Mouse (Mus musculus): ENCODE results near the gene Mtmr10. TPM values are rescaled to one million over a fixed set of nuclear protein-coding genes. Genes with fewer than 3 reads are reported as not detected.
A peak's percentile ranks its signal among the peaks of the same experiment; 100 is the strongest.

Gene Mtmr10
- polyA plus RNA-seq, 1 experiment: 2.0 TPM

DNA sequence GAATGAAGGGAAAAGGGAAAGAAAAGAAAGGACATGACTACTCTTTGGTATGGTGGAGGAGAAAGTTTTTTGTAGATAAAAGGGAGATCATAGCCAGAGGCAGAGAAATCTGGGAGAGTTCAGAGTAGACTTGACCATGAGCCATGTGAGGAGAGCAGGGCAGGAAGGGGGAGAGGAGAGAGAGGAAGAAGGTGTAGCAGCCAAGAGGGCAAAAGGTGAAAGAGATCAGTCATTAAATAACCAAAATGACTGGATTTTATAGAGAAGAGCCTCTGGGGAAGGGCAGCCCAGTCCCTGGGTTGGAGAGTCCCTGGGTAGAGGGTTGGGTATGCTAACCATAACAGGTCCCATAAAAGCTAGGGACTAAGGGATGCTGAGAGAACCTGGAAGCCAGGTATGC is 887 bp upstream of the Mtmr10 start:
- no peaks in the 10 kb centered on the region for H3K9me3 ChIP-seq
- H3K4me1 ChIP-seq: peaks cover 21% of the 10 kb centered on the region
- H3K27me3 ChIP-seq (replicated peaks): peaks cover 5% of the 10 kb centered on the region
- no peak for TF ChIP-seq GATA1 (IDR thresholded peaks at IDR 0.05; ENCODE audit: borderline replicate concordance, low read length)
- TF ChIP-seq FLI1 (IDR thresholded peaks at IDR 0.05; ENCODE audit: low read length): no peak
- H3K4me3 ChIP-seq (replicated peaks): peak overlapping the region; percentile 96
- peaks cover 16% of the 10 kb centered on the region for H3K36me3 ChIP-seq (replicated peaks; ENCODE audit: low read length)

DNA sequence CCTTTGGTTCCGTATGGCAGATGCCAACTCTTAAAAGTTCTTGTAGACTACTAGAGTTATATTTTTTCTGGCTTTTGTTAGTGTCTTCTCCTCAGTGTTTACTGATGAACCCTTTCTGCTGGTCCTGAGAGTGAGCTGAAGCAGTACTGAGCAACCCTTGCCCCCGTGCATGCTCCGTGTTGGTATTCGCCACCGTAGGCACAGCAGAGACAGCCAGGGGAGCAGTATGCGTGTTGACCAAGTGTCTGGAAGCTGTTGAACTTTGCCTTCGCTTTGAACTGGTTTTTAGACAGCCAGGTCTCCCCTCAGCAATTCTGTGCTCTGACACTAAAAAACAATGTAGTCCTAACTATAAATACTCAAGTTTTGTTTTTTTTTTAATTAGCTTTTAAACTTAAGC is 2.0 kb downstream of the Mtmr10 start:
- Histone ChIP-seq H3K36me3 (replicated peaks; ENCODE audit: low read length) (peaks cover 37% of the 10 kb centered on the region), H3K4me3 (replicated peaks) (peak overlapping the region; percentile 64), H3K4me1 (peaks cover 27% of the 10 kb centered on the region), H3K27me3 (replicated peaks) (no peaks in the 10 kb centered on the region), H3K9me3 (no peaks in the 10 kb centered on the region)
- TF ChIP-seq FLI1 (IDR thresholded peaks at IDR 0.05; ENCODE audit: low read length) (no peak), GATA1 (IDR thresholded peaks at IDR 0.05; ENCODE audit: borderline replicate concordance, low read length) (no peak)

DNA sequence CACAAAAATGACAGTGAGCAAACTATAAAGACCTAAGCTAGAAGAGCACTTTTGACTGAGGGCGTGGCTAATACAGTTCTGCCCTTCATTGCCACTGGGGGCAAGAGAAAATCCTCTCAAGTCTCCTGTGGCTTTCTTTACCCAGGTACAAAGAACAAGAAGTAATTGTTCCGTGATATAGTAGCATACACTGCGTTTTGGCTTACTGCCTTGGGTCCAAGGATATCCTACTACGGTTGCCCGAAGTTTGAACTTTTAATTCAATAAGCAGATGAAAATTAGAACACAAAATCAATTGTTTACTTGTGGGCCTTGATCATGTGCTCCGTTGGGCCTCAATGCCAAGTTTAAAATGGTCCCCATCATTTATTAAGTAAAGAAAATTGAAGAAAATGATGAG is 3.0 kb downstream of the Mtmr10 start:
- H3K4me1 ChIP-seq: peaks cover 30% of the 10 kb centered on the region
- TF ChIP-seq GATA1 (IDR thresholded peaks at IDR 0.05; ENCODE audit: borderline replicate concordance, low read length) (no peak), FLI1 (IDR thresholded peaks at IDR 0.05; ENCODE audit: low read length) (no peak)

DNA sequence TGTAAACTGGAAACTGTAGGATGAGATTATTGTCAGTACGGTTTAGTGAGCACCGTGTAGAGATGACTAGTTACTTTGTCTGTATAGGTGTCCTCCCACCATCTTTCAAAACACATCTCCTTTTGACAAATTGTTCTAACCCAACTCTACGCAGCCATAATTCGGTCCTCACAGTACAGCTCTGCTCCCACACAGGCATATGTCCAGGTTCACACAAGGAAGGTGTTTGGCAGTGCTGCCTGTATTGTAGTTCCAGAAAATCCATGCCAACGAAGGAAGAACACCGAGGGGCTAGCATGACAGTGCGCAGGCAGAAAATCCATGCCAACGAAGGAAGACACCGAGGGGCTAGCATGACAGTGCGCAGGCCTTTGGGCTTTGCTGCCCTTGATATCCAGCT is 4.3 kb downstream of the Mtmr10 start:
- TF ChIP-seq FLI1 (IDR thresholded peaks at IDR 0.05; ENCODE audit: low read length) (no peak), GATA1 (IDR thresholded peaks at IDR 0.05; ENCODE audit: borderline replicate concordance, low read length) (no peak)
- Histone ChIP-seq H3K4me1 (peaks cover 23% of the 10 kb centered on the region), H3K36me3 (replicated peaks; ENCODE audit: low read length) (peaks cover 40% of the 10 kb centered on the region), H3K27me3 (replicated peaks) (no peaks in the 10 kb centered on the region), H3K9me3 (no peaks in the 10 kb centered on the region), H3K4me3 (replicated peaks) (no peak overlapping the region)

More for the DNA sequence above, 3.0 kb downstream of the Mtmr10 start:
- H3K9me3 ChIP-seq: no peaks in the 10 kb centered on the region
- H3K36me3 ChIP-seq (replicated peaks; ENCODE audit: low read length): peaks cover 39% of the 10 kb centered on the region
- H3K4me3 ChIP-seq (replicated peaks): no peak overlapping the region
- H3K27me3 ChIP-seq (replicated peaks): no peaks in the 10 kb centered on the region

DNA sequence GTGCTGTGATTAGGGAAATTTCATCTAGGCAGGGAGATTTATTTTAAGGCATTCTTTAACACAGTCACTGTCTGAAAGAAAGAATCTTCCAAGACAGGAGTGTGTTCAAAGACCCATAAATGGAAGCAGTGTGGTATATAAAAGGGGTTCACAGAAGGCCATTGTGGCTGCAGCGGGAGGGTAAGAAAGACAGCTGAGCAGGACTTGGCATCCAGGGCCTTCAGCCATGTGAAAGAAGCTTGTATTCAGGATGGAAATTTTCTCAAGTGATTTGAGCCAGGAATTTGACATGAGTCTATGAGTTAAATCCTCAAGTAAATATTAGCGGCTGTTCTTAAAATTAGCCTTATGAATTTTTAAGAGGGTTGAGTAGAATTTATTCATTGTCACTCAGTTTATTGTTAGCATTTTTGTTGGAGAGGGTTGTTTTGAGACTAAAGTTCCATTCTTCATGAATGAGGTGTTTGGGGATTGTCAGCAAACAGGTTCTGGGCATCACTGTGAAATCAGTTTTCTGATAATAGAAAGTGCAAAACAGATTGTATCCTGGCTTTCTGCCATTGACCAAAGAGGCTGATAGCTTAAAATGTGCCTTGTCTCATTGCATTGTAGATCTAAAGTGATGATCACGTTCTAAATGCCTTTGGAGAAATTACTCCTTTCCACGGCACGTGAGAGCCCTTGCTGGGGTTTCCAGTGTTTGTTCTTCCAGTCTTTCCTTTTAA is 9.0 kb downstream of the Mtmr10 start:
- TF ChIP-seq FLI1 (IDR thresholded peaks at IDR 0.05; ENCODE audit: low read length) (no peak), GATA1 (IDR thresholded peaks at IDR 0.05; ENCODE audit: borderline replicate concordance, low read length) (no peak)

DNA sequence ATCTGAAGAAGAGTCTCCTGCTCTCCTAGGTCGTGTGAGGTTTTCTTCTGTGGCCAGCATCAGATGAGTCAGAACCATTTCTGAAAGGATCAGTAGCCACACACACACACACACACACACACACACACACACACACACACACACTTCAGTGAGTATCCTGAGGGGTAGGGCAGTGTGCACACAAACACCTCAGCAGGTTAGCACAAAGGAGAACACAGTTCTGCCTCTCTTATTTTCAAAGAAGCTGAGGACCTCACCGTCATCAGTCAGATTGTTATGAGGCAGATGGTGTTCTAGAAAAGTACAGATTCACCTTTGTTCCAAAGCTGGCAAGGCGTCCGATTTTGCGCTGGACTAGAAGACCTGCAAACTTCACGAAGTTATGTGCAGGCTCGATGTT is 22.8 kb downstream of the Mtmr10 start:
- Histone ChIP-seq H3K9me3 (no peaks in the 10 kb centered on the region), H3K36me3 (replicated peaks; ENCODE audit: low read length) (peaks cover 66% of the 10 kb centered on the region), H3K4me1 (peaks cover 48% of the 10 kb centered on the region), H3K4me3 (replicated peaks) (no peak overlapping the region), H3K27me3 (replicated peaks) (no peaks in the 10 kb centered on the region)
- TF ChIP-seq GATA1 (IDR thresholded peaks at IDR 0.05; ENCODE audit: borderline replicate concordance, low read length): no peak

More for the DNA sequence above, 9.0 kb downstream of the Mtmr10 start:
- H3K27me3 ChIP-seq (replicated peaks): no peaks in the 10 kb centered on the region
- H3K4me1 ChIP-seq: peaks cover 11% of the 10 kb centered on the region
- H3K9me3 ChIP-seq: no peaks in the 10 kb centered on the region
- peaks cover 66% of the 10 kb centered on the region for H3K36me3 ChIP-seq (replicated peaks; ENCODE audit: low read length)
- H3K4me3 ChIP-seq (replicated peaks): no peak overlapping the region

DNA sequence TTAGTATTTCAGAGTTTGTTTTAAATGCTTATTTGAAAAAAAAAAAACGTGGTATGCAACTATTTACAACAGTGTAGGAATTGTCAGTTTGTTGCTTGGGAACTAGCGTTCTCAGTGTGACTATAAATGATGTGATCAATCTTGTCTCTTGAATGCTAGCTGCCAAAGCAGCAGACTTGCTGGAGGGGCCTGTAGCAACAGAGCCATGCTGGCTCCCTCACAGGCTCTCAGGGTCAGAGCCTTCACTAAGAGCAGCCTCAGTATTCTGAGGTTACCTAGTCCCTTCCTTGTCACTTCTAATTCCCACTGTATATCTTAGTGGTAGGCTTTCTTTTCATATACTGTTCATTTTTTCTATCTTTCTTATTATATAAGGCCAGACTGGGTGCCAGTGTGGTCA is 23.3 kb downstream of the Mtmr10 start:
- Histone ChIP-seq H3K36me3 (replicated peaks; ENCODE audit: low read length) (peaks cover 64% of the 10 kb centered on the region), H3K9me3 (no peaks in the 10 kb centered on the region), H3K4me3 (replicated peaks) (no peak overlapping the region), H3K27me3 (replicated peaks) (no peaks in the 10 kb centered on the region), H3K4me1 (peaks cover 44% of the 10 kb centered on the region)
- TF ChIP-seq FLI1 (IDR thresholded peaks at IDR 0.05; ENCODE audit: low read length) (no peak), GATA1 (IDR thresholded peaks at IDR 0.05; ENCODE audit: borderline replicate concordance, low read length) (no peak)

DNA sequence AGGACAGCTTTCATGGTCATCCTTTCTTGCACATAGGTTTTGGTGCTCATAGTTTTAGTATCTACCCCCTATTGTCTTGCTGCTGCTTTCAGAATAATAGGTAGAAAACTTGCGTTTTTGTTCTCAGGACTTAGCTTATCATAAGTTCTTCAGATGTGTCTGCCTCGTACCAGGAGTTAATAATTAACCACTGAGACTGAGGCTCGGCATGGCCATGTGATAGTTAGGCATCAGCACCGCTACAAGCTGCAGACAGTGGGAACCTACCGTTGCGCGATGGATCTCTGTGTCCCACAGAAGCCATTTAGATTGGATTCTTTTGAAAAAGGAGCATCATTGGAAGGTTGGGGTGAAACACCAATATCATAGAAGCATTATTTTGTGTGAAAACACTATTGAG is 25.4 kb downstream of the Mtmr10 start:
- TF ChIP-seq FLI1 (IDR thresholded peaks at IDR 0.05; ENCODE audit: low read length) (no peak), GATA1 (IDR thresholded peaks at IDR 0.05; ENCODE audit: borderline replicate concordance, low read length) (no peak)
- H3K4me1 ChIP-seq: peaks cover 34% of the 10 kb centered on the region
- H3K36me3 ChIP-seq (replicated peaks; ENCODE audit: low read length): peaks cover 70% of the 10 kb centered on the region
- H3K4me3 ChIP-seq (replicated peaks): no peak overlapping the region
- H3K9me3 ChIP-seq: no peaks in the 10 kb centered on the region
- H3K27me3 ChIP-seq (replicated peaks): no peaks in the 10 kb centered on the region

DNA sequence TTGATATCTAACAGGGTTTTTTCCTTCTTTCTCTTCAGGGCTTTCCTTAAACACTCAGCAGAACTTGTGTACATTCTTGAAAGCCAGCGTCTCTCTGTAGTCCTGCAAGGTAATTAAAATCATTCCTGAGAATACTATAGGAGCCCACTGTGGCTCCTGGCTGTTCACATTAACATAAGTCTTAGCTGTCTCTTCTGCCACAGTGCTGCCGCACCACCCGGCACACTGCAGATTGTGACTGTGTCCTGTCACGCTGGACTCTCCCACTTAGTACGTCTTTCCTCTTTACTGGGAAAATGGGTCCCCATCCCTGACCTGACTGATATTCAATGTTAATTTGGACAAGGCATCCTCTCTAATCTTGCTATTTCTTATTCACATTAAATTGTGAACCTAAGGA is 33.7 kb downstream of the Mtmr10 start:
- Histone ChIP-seq H3K9me3 (no peaks in the 10 kb centered on the region), H3K27me3 (replicated peaks) (no peaks in the 10 kb centered on the region), H3K36me3 (replicated peaks; ENCODE audit: low read length) (peaks cover 88% of the 10 kb centered on the region), H3K4me3 (replicated peaks) (no peak overlapping the region), H3K4me1 (peaks cover 5% of the 10 kb centered on the region)
- no peak for TF ChIP-seq GATA1 (IDR thresholded peaks at IDR 0.05; ENCODE audit: borderline replicate concordance, low read length)
- TF ChIP-seq FLI1 (IDR thresholded peaks at IDR 0.05; ENCODE audit: low read length): no peak

DNA sequence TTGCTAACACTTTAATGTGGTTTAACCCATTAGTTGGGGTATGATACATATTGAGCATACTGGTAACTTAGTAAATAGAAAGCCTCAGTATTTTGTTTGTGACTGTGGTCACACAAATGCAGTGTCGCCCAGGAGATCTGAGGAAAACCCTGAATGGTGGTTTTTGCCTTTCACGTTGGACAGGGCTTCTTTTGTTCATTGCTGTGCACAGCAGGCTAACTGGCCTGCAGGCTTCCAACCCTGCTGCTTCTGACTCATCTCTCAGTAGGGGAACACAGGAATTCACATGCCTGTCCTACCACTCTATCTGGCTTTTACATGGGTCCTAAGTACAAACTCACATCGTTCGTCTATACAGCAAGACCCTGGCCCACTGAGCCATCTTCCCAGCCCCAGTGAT is 34.2 kb downstream of the Mtmr10 start:
- no peaks in the 10 kb centered on the region for H3K27me3 ChIP-seq (replicated peaks)
- H3K9me3 ChIP-seq: no peaks in the 10 kb centered on the region
- H3K36me3 ChIP-seq (replicated peaks; ENCODE audit: low read length): peaks cover 86% of the 10 kb centered on the region
- no peak for TF ChIP-seq FLI1 (IDR thresholded peaks at IDR 0.05; ENCODE audit: low read length)
- TF ChIP-seq GATA1 (IDR thresholded peaks at IDR 0.05; ENCODE audit: borderline replicate concordance, low read length): no peak
- no peak overlapping the region for H3K4me3 ChIP-seq (replicated peaks)
- H3K4me1 ChIP-seq: peaks cover 8% of the 10 kb centered on the region

Data from megakaryocyte, embryonic 14.5 days (primary cell).